Mouse (Mus musculus): ENCODE measurements at regions not wholly inside any gene's neighbourhood (a gene's known extent, or its start where the extent isn't known, plus 50 kb on each side); places are given as distances from the start of the nearest gene placed in this dataset.

- intact Hi-C loops (cut with DNase I; ENCODE audit: low total_unique reads): no loop called here
- no peak for DNase-seq
These were observed 142.2 kb downstream of the BC067074 start for GRCm38 (mm10) chr13:113435117-113435516.

GRCm38 (mm10) chr13:113433456-113433855 lies 140.5 kb downstream of the BC067074 start:
- DNase-seq: no peak
- intact Hi-C loops (cut with DNase I; ENCODE audit: low total_unique reads): no loop called here

GRCm38 (mm10) chr13:113429615-113430014 lies 136.7 kb downstream of the BC067074 start:
- intact Hi-C loops (cut with DNase I; ENCODE audit: low total_unique reads): no loop called here
- DNase-seq: no peak

Measured in gastrocnemius, postnatal 14 days (tissue).